Comparison of ENCODE assay signal across 19 mouse cellular contexts in the genomic region with DNA sequence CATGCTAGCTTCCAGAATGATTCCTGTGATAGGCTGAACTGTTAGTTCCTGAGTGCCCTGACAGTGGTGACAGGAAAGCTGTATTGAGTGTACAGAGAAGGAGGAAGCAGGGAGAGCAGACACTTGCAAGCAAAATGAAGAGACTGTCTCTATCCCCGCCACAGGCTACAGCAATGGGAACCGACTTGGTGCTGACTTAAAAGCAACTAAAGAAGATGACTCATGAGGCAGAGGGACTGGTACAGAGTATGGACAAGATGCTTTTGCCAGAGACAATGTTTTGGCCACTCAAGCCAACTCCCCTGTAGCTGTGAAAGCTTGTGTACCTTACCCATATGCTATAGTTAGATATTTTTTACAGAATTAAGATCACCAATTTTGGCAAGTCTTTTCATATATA.
"Had no signal": no experiment of that assay in that cellular context is flagged by ENCODE, and none has a peak within 500 bp of the region (broad histone marks: within the 10 kb centered on the region; RNA-seq: fewer than 3 reads in every experiment).

No protein-coding gene starts in this region.

- ATAC-seq: forebrain, embryonic 13.5 days; forebrain, embryonic 14.5 days; forebrain, embryonic 15.5 days; forebrain, embryonic 16.5 days; forebrain, postnatal 0 days had no signal

- DNase-seq: cerebellum, adult 8-10 months; cerebellum, adult 9-10 months; cerebellum, adult 9-11 months; cerebellum, postnatal 10 days; cerebellum, postnatal 14 days; cerebellum, postnatal 25 days; cerebellum, postnatal 36 days; embryo, embryonic 11 days; forebrain, postnatal 0 days; gastrocnemius, adult 2 months; gastrocnemius, postnatal 10 days; gastrocnemius, postnatal 14 days; gastrocnemius, postnatal 25 days; heart, adult 18-20 months; heart, adult 2 months had no signal
